Mouse (Mus musculus) retina, postnatal 7 days (tissue): ENCODE data around the gene Agtpbp1.
"Not testable (repeated sequence)": the region's sequence is repeated elsewhere in the genome, so short reads cannot be mapped to it uniquely, and the experiment has no call there.

Experiments used
- DNase-seq: peaks from one replicate; pipeline ENCODE4 v3.0.0-alpha.2; 2012; ENCODE audit warnings: low read depth, low spot score

The Agtpbp1 gene

GRCm38 (mm10) chr13:59485456-59485855 lies 99.6 kb downstream of the Agtpbp1 start:
- DNase-seq = no peak

GRCm38 (mm10) chr13:59481484-59481855 lies 103.6 kb downstream of the Agtpbp1 start:
- DNase-seq = no peak

- DNase-seq = no peak
Measured at GRCm38 (mm10) chr13:59480599-59481483, 104.2 kb downstream of the Agtpbp1 start.

- not testable (repeated sequence) for DNase-seq
Measured at GRCm38 (mm10) chr13:59477928-59478327, 107.1 kb downstream of the Agtpbp1 start.

- no peak for DNase-seq
Measured at GRCm38 (mm10) chr13:59477451-59477850, 107.6 kb downstream of the Agtpbp1 start.

GRCm38 (mm10) chr13:59474973-59475372 lies 110.1 kb downstream of the Agtpbp1 start:
- DNase-seq = no peak

- DNase-seq = no peak
Measured at GRCm38 (mm10) chr13:59473341-59473740, 111.7 kb downstream of the Agtpbp1 start.

GRCm38 (mm10) chr13:59472222-59472621 lies 112.8 kb downstream of the Agtpbp1 start:
- DNase-seq = no peak

- DNase-seq = no peak
Measured at GRCm38 (mm10) chr13:59469701-59470100, 115.3 kb downstream of the Agtpbp1 start.

- DNase-seq = no peak
Measured at GRCm38 (mm10) chr13:59468181-59468802, 116.7 kb downstream of the Agtpbp1 start.

- DNase-seq = no peak
Measured at GRCm38 (mm10) chr13:59467591-59467990, 117.4 kb downstream of the Agtpbp1 start.

GRCm38 (mm10) chr13:59460958-59461357 lies 124.1 kb downstream of the Agtpbp1 start:
- no peak for DNase-seq

- no peak for DNase-seq
Measured at GRCm38 (mm10) chr13:59456203-59456602, 128.8 kb downstream of the Agtpbp1 start.

- DNase-seq = no peak
Measured at GRCm38 (mm10) chr13:59454001-59454785, 130.8 kb downstream of the Agtpbp1 start.

GRCm38 (mm10) chr13:59453582-59453981 lies 131.4 kb downstream of the Agtpbp1 start:
- DNase-seq = no peak

GRCm38 (mm10) chr13:59453045-59453444 lies 132.0 kb downstream of the Agtpbp1 start:
- DNase-seq = no peak

- no peak for DNase-seq
Measured at GRCm38 (mm10) chr13:59450840-59451239, 134.2 kb downstream of the Agtpbp1 start.

- no peak for DNase-seq
Measured at GRCm38 (mm10) chr13:59447130-59447529, 137.9 kb downstream of the Agtpbp1 start.

- DNase-seq = no peak
Measured at GRCm38 (mm10) chr13:59445179-59445578, 139.8 kb downstream of the Agtpbp1 start.

- no peak for DNase-seq
Measured at GRCm38 (mm10) chr13:59444371-59444770, 140.7 kb downstream of the Agtpbp1 start.

- DNase-seq = no peak
Measured at GRCm38 (mm10) chr13:59439683-59440082, 145.3 kb downstream of the Agtpbp1 start.

- no peak for DNase-seq
Measured at GRCm38 (mm10) chr13:59434554-59434953, 150.5 kb downstream of the Agtpbp1 start.
